Mouse (Mus musculus): ENCODE measurements around the gene Pfkm.

The Pfkm gene

GRCm38 (mm10) chr15:98092372-98093120 lies at the start of gene Pfkm:
Gene Pfkm (plus strand): TSS chr15:98092589.
- DNase-seq (ENCODE audit: low spot score in 2 of 2), result no peak

- no peak for DNase-seq (ENCODE audit: low spot score in 2 of 2)
These were observed 48.4 kb upstream of the Pfkm start for GRCm38 (mm10) chr15:98043967-98044366.

GRCm38 (mm10) chr15:98044387-98044786 lies 48.0 kb upstream of the Pfkm start:
- DNase-seq (ENCODE audit: low spot score in 2 of 2), result no peak

- DNase-seq (ENCODE audit: low spot score in 2 of 2), result no peak
These were observed 43.3 kb upstream of the Pfkm start for GRCm38 (mm10) chr15:98048918-98049700.

GRCm38 (mm10) chr15:98051685-98052084 lies 40.7 kb upstream of the Pfkm start:
- no peak for DNase-seq (ENCODE audit: low spot score in 2 of 2)

- no peak for DNase-seq (ENCODE audit: low spot score in 2 of 2)
These were observed 37.1 kb upstream of the Pfkm start for GRCm38 (mm10) chr15:98055246-98055645.

GRCm38 (mm10) chr15:98065881-98066280 lies 26.5 kb upstream of the Pfkm start:
- no peak for DNase-seq (ENCODE audit: low spot score in 2 of 2)

- no peak for DNase-seq (ENCODE audit: low spot score in 2 of 2)
These were observed 25.8 kb upstream of the Pfkm start for GRCm38 (mm10) chr15:98066602-98067001.

- DNase-seq (ENCODE audit: low spot score in 2 of 2), result no peak
These were observed 24.9 kb upstream of the Pfkm start for GRCm38 (mm10) chr15:98067492-98067891.

- no peak for DNase-seq (ENCODE audit: low spot score in 2 of 2)
These were observed 23.9 kb upstream of the Pfkm start for GRCm38 (mm10) chr15:98068506-98068905.

GRCm38 (mm10) chr15:98069566-98070245 lies 22.7 kb upstream of the Pfkm start:
- no peak for DNase-seq (ENCODE audit: low spot score in 2 of 2)

- no peak for DNase-seq (ENCODE audit: low spot score in 2 of 2)
These were observed 22.0 kb upstream of the Pfkm start for GRCm38 (mm10) chr15:98070376-98070775.

GRCm38 (mm10) chr15:98074521-98074920 lies 17.9 kb upstream of the Pfkm start:
- no peak for DNase-seq (ENCODE audit: low spot score in 2 of 2)

GRCm38 (mm10) chr15:98075034-98075433 lies 17.4 kb upstream of the Pfkm start:
- DNase-seq (ENCODE audit: low spot score in 2 of 2), result no peak

GRCm38 (mm10) chr15:98076901-98077300 lies 15.5 kb upstream of the Pfkm start:
- no peak for DNase-seq (ENCODE audit: low spot score in 2 of 2)

- no peak for DNase-seq (ENCODE audit: low spot score in 2 of 2)
These were observed 3.5 kb upstream of the Pfkm start for GRCm38 (mm10) chr15:98088889-98089288.

GRCm38 (mm10) chr15:98089421-98090183 lies 2.8 kb upstream of the Pfkm start:
- DNase-seq (ENCODE audit: low spot score in 2 of 2), result no peak

GRCm38 (mm10) chr15:98091841-98092240 lies 548 bp upstream of the Pfkm start:
- peak in 1 of 2 experiments; percentile 9 for DNase-seq (ENCODE audit: low spot score in 2 of 2)

- DNase-seq (ENCODE audit: low spot score in 2 of 2), result peak; percentile 85 to 87
These were observed 977 bp downstream of the Pfkm start, which contains the start of gene Senp1 for GRCm38 (mm10) chr15:98093121-98094011. Gene Senp1 (minus strand): TSS chr15:98093744.

GRCm38 (mm10) chr15:98094905-98095304 lies 2.5 kb downstream of the Pfkm start:
- DNase-seq (ENCODE audit: low spot score in 2 of 2), result no peak

GRCm38 (mm10) chr15:98096957-98097356 lies 4.6 kb downstream of the Pfkm start:
- DNase-seq (ENCODE audit: low spot score in 2 of 2), result no peak
